Mouse (Mus musculus): ENCODE results near the gene Krcc1. TPM values are rescaled to one million over a fixed set of nuclear protein-coding genes. Genes with fewer than 3 reads are reported as not detected.
"Not testable (repeated sequence)": the region's sequence is repeated elsewhere in the genome, so short reads cannot be mapped to it uniquely, and the experiment has no call there.

The Krcc1 gene
- polyA plus RNA-seq, 1 experiment from 2014 or later = 54.4 TPM

GRCm38 (mm10) chr6:71302097-71302731 is 30.7 kb downstream of the Krcc1 start:
- no peaks in the 10 kb centered on the region for H3K9me3 ChIP-seq (replicated peaks)
- no peak overlapping the region for H3K4me2 ChIP-seq
- WGBS = 63% methylated on average over 6 of the region's 6 CpGs
- ATAC-seq (replicated peaks; ENCODE audit: low FRiP score) = no peak
- H3K4me3 ChIP-seq (replicated peaks) = no peak overlapping the region
- H3K9ac ChIP-seq = no peak overlapping the region
- H3K36me3 ChIP-seq = no peaks in the 10 kb centered on the region
- H3K27me3 ChIP-seq = no peaks in the 10 kb centered on the region
- no peaks in the 10 kb centered on the region for H3K4me1 ChIP-seq
- H3K27ac ChIP-seq = no peak overlapping the region

- Histone ChIP-seq H3K27ac (no peak overlapping the region), H3K36me3 (no peaks in the 10 kb centered on the region), H3K27me3 (no peaks in the 10 kb centered on the region), H3K4me3 (replicated peaks) (no peak overlapping the region), H3K4me1 (no peaks in the 10 kb centered on the region), H3K9me3 (replicated peaks) (no peaks in the 10 kb centered on the region), H3K9ac (no peak overlapping the region), H3K4me2 (no peak overlapping the region)
- no peak for ATAC-seq (replicated peaks; ENCODE audit: low FRiP score)
- 89% methylated on average over 8 of the region's 8 CpGs for WGBS
Observed at GRCm38 (mm10) chr6:71307486-71307885, 36.0 kb downstream of the Krcc1 start.

GRCm38 (mm10) chr6:71321826-71322283 is 50.4 kb downstream of the Krcc1 start, which contains the start of gene Smyd1:
Gene Smyd1, minus strand, starts transcription at chr6:71322233.
- Histone ChIP-seq H3K4me1 (no peaks in the 10 kb centered on the region), H3K4me2 (no peak within 1 kb of the TSS), H3K27me3 (no peaks in the 10 kb centered on the region), H3K9me3 (replicated peaks) (no peaks in the 10 kb centered on the region), H3K9ac (no peak within 1 kb of the TSS), H3K36me3 (no peaks in the 10 kb centered on the region), H3K27ac (no peak within 1 kb of the TSS), H3K4me3 (replicated peaks) (no peak within 1 kb of the TSS)
- ATAC-seq (replicated peaks; ENCODE audit: low FRiP score) = no peak
- 61% methylated on average over 3 of the region's 3 CpGs for WGBS

GRCm38 (mm10) chr6:71322491-71322921 is 51.0 kb downstream of the Krcc1 start, which contains the start of gene Cd8b1:
Gene Cd8b1, plus strand, starts transcription at chr6:71322788.
- no peak within 1 kb of the TSS for H3K4me2 ChIP-seq
- H3K36me3 ChIP-seq = no peaks in the 10 kb centered on the region
- H3K4me3 ChIP-seq (replicated peaks) = no peak within 1 kb of the TSS
- WGBS = 85% methylated on average over 7 of the region's 7 CpGs
- no peaks in the 10 kb centered on the region for H3K9me3 ChIP-seq (replicated peaks)
- no peaks in the 10 kb centered on the region for H3K27me3 ChIP-seq
- no peak within 1 kb of the TSS for H3K27ac ChIP-seq
- ATAC-seq (replicated peaks; ENCODE audit: low FRiP score) = no peak
- no peaks in the 10 kb centered on the region for H3K4me1 ChIP-seq
- no peak within 1 kb of the TSS for H3K9ac ChIP-seq

GRCm38 (mm10) chr6:71324816-71325215 is 53.3 kb downstream of the Krcc1 start:
- ATAC-seq (replicated peaks; ENCODE audit: low FRiP score) = no peak
- H3K27ac ChIP-seq = no peak overlapping the region
- no peaks in the 10 kb centered on the region for H3K9me3 ChIP-seq (replicated peaks)
- no peaks in the 10 kb centered on the region for H3K27me3 ChIP-seq
- no peak overlapping the region for H3K4me3 ChIP-seq (replicated peaks)
- H3K4me2 ChIP-seq = no peak overlapping the region
- H3K36me3 ChIP-seq = no peaks in the 10 kb centered on the region
- H3K9ac ChIP-seq = no peak overlapping the region
- 92% methylated on average over 9 of the region's 9 CpGs for WGBS
- H3K4me1 ChIP-seq = no peaks in the 10 kb centered on the region

GRCm38 (mm10) chr6:71329881-71330280 is 58.4 kb downstream of the Krcc1 start:
- WGBS = 85% methylated on average over 6 of the region's 6 CpGs
- no peak for ATAC-seq (replicated peaks; ENCODE audit: low FRiP score)
- no peak overlapping the region for H3K27ac ChIP-seq

GRCm38 (mm10) chr6:71330486-71330885 is 59.0 kb downstream of the Krcc1 start:
- Histone ChIP-seq H3K9me3 (replicated peaks) (no peaks in the 10 kb centered on the region), H3K27ac (no peak overlapping the region), H3K36me3 (no peaks in the 10 kb centered on the region), H3K9ac (no peak overlapping the region), H3K4me3 (replicated peaks) (no peak overlapping the region), H3K4me1 (no peaks in the 10 kb centered on the region), H3K4me2 (no peak overlapping the region), H3K27me3 (no peaks in the 10 kb centered on the region)
- WGBS = 77% methylated on average over 7 of the region's 7 CpGs
- no peak for ATAC-seq (replicated peaks; ENCODE audit: low FRiP score)

More at GRCm38 (mm10) chr6:71329881-71330280, 58.4 kb downstream of the Krcc1 start:
- no peak overlapping the region for H3K4me2 ChIP-seq
- no peaks in the 10 kb centered on the region for H3K4me1 ChIP-seq
- no peaks in the 10 kb centered on the region for H3K27me3 ChIP-seq
- no peaks in the 10 kb centered on the region for H3K9me3 ChIP-seq (replicated peaks)
- H3K9ac ChIP-seq = no peak overlapping the region
- H3K4me3 ChIP-seq (replicated peaks) = no peak overlapping the region
- H3K36me3 ChIP-seq = no peaks in the 10 kb centered on the region

- not testable (repeated sequence) for H3K36me3 ChIP-seq; H3K4me1 ChIP-seq; H3K4me2 ChIP-seq; H3K9me3 ChIP-seq (replicated peaks); H3K4me3 ChIP-seq (replicated peaks); H3K9ac ChIP-seq; ATAC-seq (replicated peaks; ENCODE audit: low FRiP score); H3K27me3 ChIP-seq; H3K27ac ChIP-seq
- WGBS = 92% methylated on average over 2 of the region's 4 CpGs
Observed at GRCm38 (mm10) chr6:71331491-71331890, 60.0 kb downstream of the Krcc1 start.

GRCm38 (mm10) chr6:71332236-71332965 is 60.9 kb downstream of the Krcc1 start:
- Histone ChIP-seq H3K4me1 (no peaks in the 10 kb centered on the region), H3K36me3 (no peaks in the 10 kb centered on the region), H3K4me2 (no peak overlapping the region), H3K4me3 (replicated peaks) (no peak overlapping the region), H3K9ac (no peak overlapping the region), H3K27me3 (no peaks in the 10 kb centered on the region), H3K27ac (no peak overlapping the region), H3K9me3 (replicated peaks) (no peaks in the 10 kb centered on the region)
- no peak for ATAC-seq (replicated peaks; ENCODE audit: low FRiP score)
- WGBS = 82% methylated on average over 11 of the region's 11 CpGs

GRCm38 (mm10) chr6:71333031-71333430 is 61.6 kb downstream of the Krcc1 start:
- Histone ChIP-seq H3K9me3 (replicated peaks) (no peaks in the 10 kb centered on the region), H3K4me3 (replicated peaks) (no peak overlapping the region), H3K27me3 (no peaks in the 10 kb centered on the region), H3K36me3 (no peaks in the 10 kb centered on the region), H3K9ac (no peak overlapping the region), H3K4me1 (no peaks in the 10 kb centered on the region), H3K4me2 (no peak overlapping the region), H3K27ac (no peak overlapping the region)
- ATAC-seq (replicated peaks; ENCODE audit: low FRiP score) = no peak
- WGBS = 40% methylated on average over 3 of the region's 3 CpGs

- Histone ChIP-seq H3K9ac (no peak overlapping the region), H3K36me3 (no peaks in the 10 kb centered on the region), H3K27me3 (no peaks in the 10 kb centered on the region), H3K9me3 (replicated peaks) (no peaks in the 10 kb centered on the region), H3K27ac (no peak overlapping the region), H3K4me3 (replicated peaks) (no peak overlapping the region), H3K4me2 (no peak overlapping the region), H3K4me1 (no peaks in the 10 kb centered on the region)
- no peak for ATAC-seq (replicated peaks; ENCODE audit: low FRiP score)
- 89% methylated on average over 11 of the region's 11 CpGs for WGBS
Observed at GRCm38 (mm10) chr6:71333578-71334273, 62.2 kb downstream of the Krcc1 start.

Measured in kidney, embryonic 15.5 days (tissue).